Mouse (Mus musculus): Measurements from ENCODE around the gene Map3k15.

The Map3k15 gene

DNA sequence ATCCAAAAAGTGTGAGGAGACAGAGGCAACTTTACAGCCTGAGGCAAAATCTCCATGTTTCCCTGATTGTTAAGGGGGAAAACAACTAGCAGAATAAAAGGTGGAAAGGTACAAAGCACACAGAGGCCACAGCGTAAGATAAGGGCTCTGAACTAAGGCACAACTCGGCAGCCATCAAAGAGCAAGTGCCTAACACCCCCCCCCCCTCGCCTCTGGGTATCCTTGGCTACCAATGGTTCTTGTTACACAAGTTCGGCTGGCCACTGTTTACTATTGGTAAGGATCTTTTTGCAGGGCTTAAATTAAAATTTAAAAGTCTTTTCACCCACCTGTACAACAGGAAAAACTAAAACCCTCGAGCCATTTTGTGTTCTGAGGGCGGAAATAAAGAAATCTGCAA lies 147.5 kb downstream of the Map3k15 start:
- no peak for DNase-seq

DNA sequence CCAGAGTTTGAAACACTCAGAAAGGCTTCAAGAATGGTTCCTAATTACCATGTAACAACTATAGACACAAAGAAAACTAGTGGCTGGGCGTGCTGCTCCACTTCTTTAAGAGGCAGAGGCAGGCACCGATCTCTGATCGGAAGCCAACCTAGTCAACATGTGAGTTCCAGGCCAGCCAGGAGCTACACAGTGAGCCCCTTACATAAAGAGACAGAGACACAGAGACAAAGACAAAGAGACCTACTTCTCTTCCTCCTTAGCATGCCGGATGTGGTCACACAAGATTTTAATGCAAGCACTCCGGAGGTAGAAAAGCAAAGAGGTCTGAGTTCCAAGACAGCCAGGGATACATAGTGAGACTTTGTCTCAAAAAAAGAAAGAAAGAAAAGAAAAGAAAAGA lies 147.9 kb downstream of the Map3k15 start:
- DNase-seq: no peak

DNA sequence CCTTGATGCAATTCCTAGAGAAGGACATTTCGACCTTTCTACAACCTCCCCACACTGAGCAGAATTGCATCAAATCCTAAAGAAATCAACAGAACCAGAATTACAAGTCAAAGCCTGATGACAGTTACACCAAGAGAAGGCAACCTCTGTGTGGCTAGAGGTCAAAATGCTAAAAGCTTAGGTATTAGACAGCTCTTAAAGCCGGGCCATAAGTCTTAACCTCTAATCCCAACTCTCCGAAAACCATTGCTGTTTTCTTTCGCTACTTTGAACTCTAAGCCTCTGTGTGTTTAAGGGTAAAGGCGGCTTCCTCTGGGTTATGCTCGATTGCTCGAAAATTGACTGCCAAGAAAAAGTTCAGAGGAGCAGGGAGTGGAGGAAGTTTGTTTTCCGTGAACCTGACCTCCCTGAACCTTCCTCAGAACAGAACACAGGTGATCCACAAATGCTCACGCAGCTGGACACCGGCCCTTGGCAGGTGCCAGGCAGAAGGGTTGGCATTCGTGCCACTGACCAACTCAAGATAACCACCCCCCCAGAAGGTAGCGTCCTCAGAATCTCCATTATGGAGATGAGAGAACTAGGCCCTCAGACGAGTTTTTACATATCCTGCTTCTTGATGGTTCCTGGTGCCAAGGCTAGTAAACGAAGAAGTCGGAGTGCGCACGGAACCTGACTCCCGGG lies 149.1 kb downstream of the Map3k15 start:
- peak; percentile 53 to 55 for DNase-seq

DNA sequence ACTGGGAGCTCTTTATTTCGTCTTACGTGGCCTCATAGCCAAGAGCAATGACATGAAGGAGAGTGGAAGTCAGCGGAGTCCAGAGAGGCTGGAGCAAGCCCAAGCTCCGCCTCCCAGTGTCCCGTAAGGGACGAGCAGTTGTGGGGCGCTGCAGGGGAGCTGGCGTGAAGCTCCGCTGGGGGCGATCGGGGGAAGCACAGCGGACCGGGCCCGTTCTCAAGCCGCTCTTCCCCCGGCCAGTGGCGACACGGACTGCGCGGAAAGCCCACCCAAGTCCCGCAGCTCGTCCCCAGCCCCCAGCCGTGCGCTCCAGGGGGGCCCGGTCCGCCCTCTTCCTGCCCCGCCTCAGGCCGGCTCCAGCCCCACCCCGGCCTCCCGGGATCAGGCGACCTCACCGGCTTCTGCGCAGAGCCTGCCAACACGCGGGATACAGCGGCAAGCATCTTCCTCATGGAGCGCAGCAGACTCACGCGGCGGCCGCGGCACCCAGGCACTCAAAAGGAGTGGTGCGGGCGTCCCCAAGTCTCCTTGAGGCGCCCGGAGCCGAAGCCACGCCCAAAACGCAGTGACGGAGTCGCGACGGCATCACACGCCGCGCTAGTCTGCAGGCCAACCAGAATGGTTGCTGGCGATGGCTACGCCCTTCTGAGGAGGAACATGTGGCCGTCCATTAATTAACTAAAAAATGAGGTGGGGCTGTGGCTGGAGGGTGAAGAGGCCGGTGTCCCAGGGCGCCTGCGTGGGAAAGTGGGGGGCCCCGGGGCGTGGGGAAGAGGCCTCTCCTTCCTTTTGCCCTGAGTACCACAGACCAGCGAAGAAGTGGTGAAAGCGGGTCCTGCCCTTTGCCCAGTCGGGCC lies 149.9 kb downstream of the Map3k15 start, which contains the start of gene Pdha1:
Gene Pdha1 (minus strand): TSS at position 553 of the 857 bp plus-strand sequence.
- peak; percentile 89 to 91 for DNase-seq

DNA sequence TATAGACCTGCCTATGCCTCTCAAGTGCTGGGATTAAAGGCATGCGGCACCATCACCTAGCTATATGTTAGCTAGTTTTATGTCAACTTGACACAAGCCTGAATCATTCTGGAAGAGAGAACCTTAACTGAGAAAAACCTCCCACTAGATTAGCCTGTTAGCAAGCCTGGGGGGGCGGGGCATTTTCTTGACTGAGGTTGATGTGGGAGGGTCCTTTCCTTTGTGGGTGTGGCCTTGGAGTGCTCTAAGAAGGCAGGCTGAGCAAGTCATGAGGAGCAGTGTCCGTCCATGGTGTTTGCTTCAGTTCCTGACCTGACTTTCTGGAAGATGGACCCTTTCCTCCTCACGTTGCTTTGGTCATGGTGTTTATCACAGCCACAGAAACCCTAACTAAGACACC lies 158.6 kb downstream of the Map3k15 start:
- no peak for DNase-seq

DNA sequence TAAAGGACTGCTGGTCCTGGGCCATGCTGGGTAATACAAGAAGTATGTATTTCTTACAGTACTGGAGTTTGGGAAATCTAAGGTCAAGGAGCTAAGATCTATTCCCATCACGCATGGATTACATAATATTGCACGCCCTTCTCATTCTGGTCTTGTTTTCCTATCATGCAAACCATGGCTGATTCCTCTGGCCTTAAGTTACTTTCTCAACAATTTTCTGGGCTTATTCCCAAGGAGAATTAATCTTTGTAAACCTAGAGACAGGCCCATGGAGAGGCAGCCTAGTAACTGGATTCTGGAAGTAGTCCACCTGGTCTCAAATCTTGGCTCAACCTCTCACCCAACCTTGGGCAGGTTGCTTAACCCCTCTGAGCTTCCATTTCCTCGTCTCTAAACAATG lies 159.2 kb downstream of the Map3k15 start:
- no peak for DNase-seq

DNA sequence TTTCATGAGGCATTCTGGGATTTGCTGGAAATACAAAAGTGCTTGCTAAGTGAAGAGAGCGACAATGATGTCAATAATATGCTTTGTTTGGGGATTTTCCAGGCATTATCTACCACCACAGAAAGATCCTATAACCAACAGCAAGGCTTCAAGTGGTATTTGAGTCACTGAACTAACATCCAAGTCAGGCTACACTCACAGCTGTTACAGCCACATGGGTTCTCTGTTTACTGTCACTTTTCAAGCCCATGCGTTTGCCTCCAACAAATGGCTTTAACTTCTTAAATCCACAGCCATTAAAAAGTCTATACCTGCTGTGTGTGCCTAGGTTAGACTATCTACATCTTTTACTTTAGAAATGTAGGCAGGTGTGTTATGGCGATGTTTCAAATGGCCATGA lies 160.6 kb downstream of the Map3k15 start:
- no peak for DNase-seq

DNA sequence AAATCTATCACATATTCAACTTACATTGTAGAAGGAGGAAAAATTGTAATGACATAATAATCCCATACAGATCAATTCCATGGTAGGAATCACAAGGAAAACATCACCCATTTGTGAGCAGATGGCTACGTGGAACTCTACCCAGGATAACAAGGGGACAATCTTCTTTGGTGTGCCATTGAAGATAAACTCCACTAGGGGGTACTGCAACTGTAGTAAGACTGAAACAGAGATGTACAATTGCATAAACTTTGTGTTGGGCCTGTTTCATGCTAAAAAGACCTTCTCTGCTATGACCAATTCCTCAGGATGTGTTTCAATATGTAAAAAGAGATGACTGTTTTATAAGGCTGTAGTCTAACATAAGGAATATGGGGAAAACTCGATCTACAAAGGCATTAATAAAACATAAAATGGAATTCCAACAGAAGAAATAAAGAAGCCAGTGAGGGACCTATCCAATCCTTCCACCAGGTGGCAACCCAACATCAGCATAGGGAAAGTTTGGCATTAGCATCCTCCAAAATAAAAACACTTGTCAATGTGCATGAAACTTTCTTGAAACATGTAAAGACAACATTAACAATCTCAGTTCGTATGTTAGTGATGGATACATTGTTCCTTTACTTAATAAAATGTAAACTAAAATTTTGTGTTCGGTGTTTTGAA lies 165.0 kb downstream of the Map3k15 start:
- peak in 1 of 2 experiments; percentile 23 for DNase-seq

DNA sequence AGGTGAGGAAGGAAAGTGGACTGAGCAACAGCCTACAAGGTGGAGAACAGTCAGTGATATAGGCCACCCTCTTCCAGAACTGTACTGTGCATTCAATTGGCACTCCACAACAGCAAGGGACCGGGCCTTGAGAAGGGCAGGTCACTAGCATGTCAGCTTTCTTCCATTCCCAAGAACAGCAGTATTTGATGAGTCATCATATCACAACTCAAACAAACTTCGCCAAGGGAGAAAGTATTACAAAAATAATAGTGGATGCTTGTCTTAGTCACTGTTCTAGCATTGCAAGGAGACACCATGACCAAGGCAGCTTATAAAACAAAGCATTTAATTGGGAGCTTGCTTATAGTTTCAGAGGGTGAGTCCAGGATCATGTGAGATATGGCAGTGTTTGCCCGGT lies 176.0 kb downstream of the Map3k15 start:
- no peak for DNase-seq

DNA sequence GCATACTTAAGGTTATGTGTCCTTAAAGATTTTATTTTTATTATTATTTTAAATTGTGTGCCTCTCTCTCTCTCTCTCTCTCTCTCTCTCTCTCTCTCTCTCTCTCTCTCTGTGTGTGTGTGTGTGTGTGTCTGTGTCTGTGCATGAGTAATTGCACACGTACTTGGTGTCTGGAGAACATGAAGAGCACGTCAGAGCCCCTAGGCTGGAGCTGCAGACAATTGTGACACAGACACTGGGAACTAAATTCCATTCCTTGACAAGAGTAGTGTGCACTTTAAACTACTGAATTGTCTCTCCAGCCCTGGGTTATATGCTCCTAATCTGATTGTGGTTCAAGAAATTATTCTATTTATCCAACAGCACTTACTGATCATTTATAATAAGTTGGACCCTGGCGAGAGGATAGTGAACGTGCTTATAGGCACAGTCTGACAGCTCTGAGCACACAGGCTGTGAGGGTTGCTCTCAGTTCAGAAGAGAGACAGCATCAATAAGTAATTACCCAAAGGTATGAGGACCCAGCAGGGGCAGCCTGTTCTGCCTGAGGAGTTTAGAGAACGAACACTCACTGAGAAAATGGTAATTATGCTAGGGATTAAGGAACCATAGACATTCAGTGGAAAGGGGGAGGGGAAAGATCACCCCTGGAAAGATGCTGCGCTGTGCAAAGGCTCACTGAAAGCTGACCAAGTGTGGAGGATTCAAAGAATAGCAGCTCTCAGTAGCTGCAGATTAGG lies 178.2 kb downstream of the Map3k15 start:
- DNase-seq: no peak

DNA sequence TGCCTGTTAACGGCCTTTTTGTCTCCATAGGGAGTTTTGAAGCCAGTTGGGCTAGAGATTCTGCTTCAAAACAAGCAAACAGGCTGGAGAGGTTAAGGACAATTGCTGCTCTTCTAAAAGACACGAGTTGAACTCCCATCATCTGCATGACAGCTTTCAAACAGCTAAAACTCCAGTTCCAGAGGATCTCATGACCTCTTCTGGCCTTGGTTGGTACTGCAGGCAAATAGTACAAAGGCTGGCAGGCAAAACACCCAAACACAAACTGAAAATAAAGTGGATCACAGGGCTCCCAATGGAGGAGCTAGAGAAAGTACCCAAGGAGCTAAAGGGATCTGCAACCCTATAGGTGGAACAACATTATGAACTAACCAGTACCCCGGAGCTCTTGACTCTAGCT lies 181.9 kb downstream of the Map3k15 start:
- DNase-seq: peak; percentile 77 to 81

Data from cerebellum, postnatal 10 days (tissue).